Mouse (Mus musculus) heart, adult 2 months (tissue): ENCODE data around the gene Diras1. TPM values are rescaled to one million over a fixed set of nuclear protein-coding genes. Genes with fewer than 3 reads are reported as not detected.

Experiments
- DNase-seq, 2 experiments: peaks; one replicate each; pipeline ENCODE4 v3.0.0; 2021
- H3K27ac ChIP-seq: fragments of 200-600 bp; 2 replicates; pipeline ENCODE4 v1.8.1; 2022
- H3K27me3 ChIP-seq: fragments of 200-500 bp; 2 replicates; pipeline ENCODE4 v1.6.1; 2012; ENCODE audit warnings: mild to moderate bottlenecking, low read length, inconsistent platforms, mixed read lengths; ENCODE audit not compliant: control insufficient read depth, insufficient read depth
- H3K36me3 ChIP-seq: fragments of 200-500 bp; 2 replicates; pipeline ENCODE4 v1.6.1; 2012; ENCODE audit warnings: low read length, inconsistent platforms; ENCODE audit not compliant: control insufficient read depth, insufficient read depth
- H3K4me1 ChIP-seq: fragments of 200-500 bp; 2 replicates; pipeline ENCODE4 v1.6.1; 2011; ENCODE audit warnings: low read length; ENCODE audit not compliant: control insufficient read depth, insufficient read depth
- H3K4me3 ChIP-seq: fragments of 200-600 bp; 2 replicates; pipeline ENCODE4 v1.8.1; 2022
- H3K79me2 ChIP-seq: fragments of 200-500 bp; replicated peaks from 2 replicates; pipeline ENCODE4 v1.6.1; 2012; ENCODE audit warnings: mild to moderate bottlenecking, inconsistent platforms, low read length, moderate library complexity, mixed read lengths; ENCODE audit not compliant: control insufficient read depth, insufficient read depth
- H3K9ac ChIP-seq: fragments of 200-500 bp; 2 replicates; pipeline ENCODE4 v1.6.1; 2012; ENCODE audit warnings: low read depth, mild to moderate bottlenecking, control low read depth, inconsistent platforms, low read length, mixed read lengths
- CTCF ChIP-seq: fragments of 200-600 bp; IDR thresholded peaks from 2 replicates; pipeline ENCODE4 v1.8.1; 2022; ENCODE audit warnings: antibody characterized with exemption, mild to moderate bottlenecking, moderate library complexity
- EP300 ChIP-seq: fragments of 200-500 bp; IDR thresholded peaks from 2 replicates; pipeline ENCODE4 v1.6.1; 2011; ENCODE audit warnings: low read depth, low read length, control low read depth; ENCODE audit not compliant: insufficient read depth
- POLR2A ChIP-seq: fragments of 200-500 bp; IDR thresholded peaks from 2 replicates; pipeline ENCODE4 v1.6.1; 2011; ENCODE audit warnings: mild to moderate bottlenecking, low read depth, low read length, control low read depth; ENCODE audit not compliant: insufficient read depth
- WGBS: fragments of 180-500 bp; shearing (Covaris S2); methylation state at CpG from one replicate; pipeline ENCODE4 v1.1.7; 2018; 5-methylcytosine and 5-hydroxymethylcytosine counted together
- intact Hi-C: fragments of 180-260 bp; cut with DNase I; formaldehyde crosslinking; loops from one replicate; pipeline ENCODE4 v1.15.1; 2025
- polyA plus RNA-seq: library from polyadenylated mRNA; depleted of rRNA; stranded (reverse); fragments of >200 nt; gene quantifications from 2 replicates; pipeline ENCODE4 v1.2.3, GENCODE M21; 2012; rRNA removed
- total RNA-seq, 2 experiments: library from RNA; stranded (reverse); gene quantifications; 2 replicates each; pipeline ENCODE4 v1.2.3; 2021

The Diras1 gene
- total and polyA plus RNA-seq, 3 experiments = 0.04 TPM; not detected in 2

- intact Hi-C loops = no loop called here
- WGBS = 58% methylated on average over 7 of the region's 7 CpGs
- Histone ChIP-seq H3K4me3 (no peak overlapping the region), H3K36me3 (no peaks in the 10 kb centered on the region), H3K4me1 (0 out of 2 replicates have a peak, but pooled peaks cover 1% of the 10 kb centered on the region), H3K9ac (no peak overlapping the region), H3K27me3 (no peaks in the 10 kb centered on the region), H3K79me2 (no peaks in the 10 kb centered on the region), H3K27ac (no peak overlapping the region)
- DNase-seq = no peak
- TF ChIP-seq EP300 = no peak
- no peak for TF ChIP-seq POLR2A
- TF ChIP-seq CTCF = 0 out of 2 replicates have a peak, but pooled peaks have one; percentile 8
Measured at GRCm38 (mm10) chr10:80981564-80982112, 43.8 kb downstream of the Diras1 start.

DNA sequence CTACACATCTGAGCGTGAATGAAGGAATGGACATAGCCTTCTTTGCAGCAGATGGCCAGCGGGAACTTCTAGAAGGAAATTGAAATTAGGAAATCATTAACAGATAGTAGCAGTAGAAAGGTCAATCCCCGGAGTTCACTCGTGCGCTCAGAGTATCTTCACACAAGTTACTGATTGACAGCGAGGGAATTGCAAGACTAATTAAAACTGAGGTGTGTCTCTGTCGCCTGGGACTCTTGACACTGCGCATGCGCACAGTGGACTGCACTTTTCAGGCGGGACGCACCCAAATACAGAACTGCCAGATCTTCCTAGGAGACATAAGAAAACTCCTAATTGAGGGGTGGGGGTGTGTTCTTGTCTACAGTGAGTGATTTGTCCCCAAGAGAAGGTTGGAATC lies 50.0 kb downstream of the Diras1 start:
- H3K27me3 ChIP-seq = no peaks in the 10 kb centered on the region
- no peak overlapping the region for H3K27ac ChIP-seq
- intact Hi-C loops = no loop called here
- no peak for DNase-seq
- no peaks in the 10 kb centered on the region for H3K36me3 ChIP-seq
- no peaks in the 10 kb centered on the region for H3K79me2 ChIP-seq
- WGBS = 89% methylated on average over 11 of the region's 11 CpGs
- H3K4me1 ChIP-seq = no peaks in the 10 kb centered on the region
- H3K9ac ChIP-seq = no peak overlapping the region
- TF ChIP-seq EP300 = no peak
- no peak for TF ChIP-seq POLR2A
- no peak for TF ChIP-seq CTCF
- no peak overlapping the region for H3K4me3 ChIP-seq

DNA sequence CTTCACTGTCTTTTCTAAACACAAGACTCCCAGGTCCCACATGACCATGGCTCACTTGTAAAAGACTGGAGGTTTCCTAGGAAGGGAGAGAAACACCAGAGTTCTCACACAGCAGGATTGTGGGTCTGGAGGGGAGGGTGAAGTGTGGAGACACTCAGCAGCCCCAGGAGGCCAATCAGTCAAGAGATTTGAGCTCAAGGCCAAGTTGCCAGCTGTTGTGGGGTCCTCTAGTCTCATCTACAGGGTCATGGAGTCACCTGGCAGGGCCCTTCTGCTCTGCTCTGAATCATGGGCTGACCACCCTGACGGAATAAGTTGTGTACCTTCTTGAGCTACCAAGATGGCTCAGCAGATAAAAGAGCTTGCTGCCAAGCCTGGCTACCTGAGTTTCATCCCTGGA lies 51.7 kb downstream of the Diras1 start:
- no peaks in the 10 kb centered on the region for H3K79me2 ChIP-seq
- intact Hi-C loops = no loop called here
- TF ChIP-seq EP300 (no peak), POLR2A (no peak), CTCF (no peak)
- WGBS = 82% methylated on average over 1 of the region's 1 CpGs
- H3K36me3 ChIP-seq = no peaks in the 10 kb centered on the region
- no peak for DNase-seq
- no peak overlapping the region for H3K9ac ChIP-seq
- no peak overlapping the region for H3K27ac ChIP-seq
- H3K4me1 ChIP-seq = no peaks in the 10 kb centered on the region
- no peaks in the 10 kb centered on the region for H3K27me3 ChIP-seq
- H3K4me3 ChIP-seq = no peak overlapping the region

GRCm38 (mm10) chr10:80972071-80972987 lies 53.1 kb downstream of the Diras1 start:
- H3K36me3 ChIP-seq = no peaks in the 10 kb centered on the region
- H3K9ac ChIP-seq = no peak overlapping the region
- H3K4me1 ChIP-seq = no peaks in the 10 kb centered on the region
- WGBS = 45% methylated on average over 11 of the region's 11 CpGs
- no peak overlapping the region for H3K4me3 ChIP-seq
- H3K79me2 ChIP-seq = no peaks in the 10 kb centered on the region
- H3K27ac ChIP-seq = no peak overlapping the region
- TF ChIP-seq CTCF = no peak
- TF ChIP-seq EP300 = no peak
- no peak for TF ChIP-seq POLR2A
- DNase-seq = peak; percentile 42 to 55
- intact Hi-C loops = no loop called here
- no peaks in the 10 kb centered on the region for H3K27me3 ChIP-seq

- WGBS = 68% methylated on average over 15 of the region's 15 CpGs
- no peaks in the 10 kb centered on the region for H3K27me3 ChIP-seq
- no peak overlapping the region for H3K4me3 ChIP-seq
- no peak for DNase-seq
- no peak overlapping the region for H3K9ac ChIP-seq
- H3K79me2 ChIP-seq = no peaks in the 10 kb centered on the region
- H3K4me1 ChIP-seq = no peaks in the 10 kb centered on the region
- no peaks in the 10 kb centered on the region for H3K36me3 ChIP-seq
- TF ChIP-seq CTCF (no peak), POLR2A (no peak), EP300 (no peak)
- no peak overlapping the region for H3K27ac ChIP-seq
- intact Hi-C loops = no loop called here
Measured at GRCm38 (mm10) chr10:80971533-80971932, 53.9 kb downstream of the Diras1 start.

GRCm38 (mm10) chr10:80970159-80970558 lies 55.3 kb downstream of the Diras1 start:
- H3K4me1 ChIP-seq = no peaks in the 10 kb centered on the region
- no peak for DNase-seq
- H3K79me2 ChIP-seq = no peaks in the 10 kb centered on the region
- no peak overlapping the region for H3K27ac ChIP-seq
- H3K27me3 ChIP-seq = no peaks in the 10 kb centered on the region
- no peak overlapping the region for H3K4me3 ChIP-seq
- no peak for TF ChIP-seq CTCF
- TF ChIP-seq POLR2A = no peak
- TF ChIP-seq EP300 = no peak
- no peak overlapping the region for H3K9ac ChIP-seq
- WGBS = 76% methylated on average over 8 of the region's 8 CpGs
- no peaks in the 10 kb centered on the region for H3K36me3 ChIP-seq
- intact Hi-C loops = no loop called here

Other genes with a start within 250 kb of the Diras1 start
- 10 to 100 TPM; 27.3 to 30.4 TPM for gene Sf3a2, start 227.5 kb downstream of the Diras1 start, total RNA-seq
- 18.4 and 19.7 TPM in 2 replicates for gene Sf3a2, start 227.5 kb downstream of the Diras1 start, polyA plus RNA-seq
- 10 to 100 TPM; 29.7 to 33.0 TPM for gene Plekhj1, start 227.0 kb downstream of the Diras1 start, total RNA-seq
- 28.9 and 33.2 TPM in 2 replicates for gene Plekhj1, start 227.0 kb downstream of the Diras1 start, polyA plus RNA-seq
- gene Amh, start 220.4 kb downstream of the Diras1 start, total RNA-seq = under 1 TPM; 0.18 TPM
- gene Amh, start 220.4 kb downstream of the Diras1 start, polyA plus RNA-seq = 0.15 and 0.25 TPM in 2 replicates
- 1 to 10 TPM in 1 of 2 experiments, under 1 TPM in 1; 0.25 to 1.1 TPM for gene Jsrp1, start 212.2 kb downstream of the Diras1 start, total RNA-seq
- 0.21 and 0.56 TPM in 2 replicates for gene Jsrp1, start 212.2 kb downstream of the Diras1 start, polyA plus RNA-seq
- 100 to 1,000 TPM; 850 to 914 TPM for gene Oaz1, start 199.0 kb downstream of the Diras1 start, total RNA-seq
- 1,001 and 1,201 TPM in 2 replicates for gene Oaz1, start 199.0 kb downstream of the Diras1 start, polyA plus RNA-seq
- 10 to 100 TPM; 10.7 to 15.8 TPM for gene Lingo3, start 181.6 kb downstream of the Diras1 start, total RNA-seq
- gene Lingo3, start 181.6 kb downstream of the Diras1 start, polyA plus RNA-seq = 12.0 and 15.1 TPM in 2 replicates
- 10 to 100 TPM; 19.4 to 23.2 TPM for gene Lsm7, start 170.5 kb downstream of the Diras1 start, total RNA-seq
- 74.9 and 79.9 TPM in 2 replicates for gene Lsm7, start 170.5 kb downstream of the Diras1 start, polyA plus RNA-seq
- 10 to 100 TPM; 15.4 to 16.8 TPM for gene Sppl2b, start 170.4 kb downstream of the Diras1 start, total RNA-seq
- 51.4 and 74.2 TPM in 2 replicates for gene Sppl2b, start 170.4 kb downstream of the Diras1 start, polyA plus RNA-seq
- not detected for gene Tmprss9, start 153.8 kb downstream of the Diras1 start, total RNA-seq
- gene Tmprss9, start 153.8 kb downstream of the Diras1 start, polyA plus RNA-seq = 0.02 TPM in 1 of 2 replicates, not detected in the other
- 100 to 1,000 TPM; 126 to 133 TPM for gene Timm13, start 124.7 kb downstream of the Diras1 start, total RNA-seq
- gene Timm13, start 124.7 kb downstream of the Diras1 start, polyA plus RNA-seq = 151 and 188 TPM in 2 replicates
- gene Lmnb2, start 107.4 kb downstream of the Diras1 start, total RNA-seq = 1 to 10 TPM; 3.6 to 5.4 TPM
- 5.4 and 7.4 TPM in 2 replicates for gene Lmnb2, start 107.4 kb downstream of the Diras1 start, polyA plus RNA-seq
- gene Gadd45b, start 95.6 kb downstream of the Diras1 start, total RNA-seq = 10 to 100 TPM; 10.9 to 13.9 TPM
- 10.0 and 10.1 TPM in 2 replicates for gene Gadd45b, start 95.6 kb downstream of the Diras1 start, polyA plus RNA-seq
- under 1 TPM; 0.50 to 0.63 TPM for gene Gng7, start 10.7 kb downstream of the Diras1 start, total RNA-seq
- 0.68 and 1.1 TPM in 2 replicates for gene Gng7, start 10.7 kb downstream of the Diras1 start, polyA plus RNA-seq
- 10 to 100 TPM; 13.9 to 14.4 TPM for gene Slc39a3, start 11.8 kb upstream of the Diras1 start, total RNA-seq
- 20.5 and 21.9 TPM in 2 replicates for gene Slc39a3, start 11.8 kb upstream of the Diras1 start, polyA plus RNA-seq
- 10 to 100 TPM; 84.5 to 90.1 TPM for gene Sgta, start 34.5 kb upstream of the Diras1 start, total RNA-seq
- gene Sgta, start 34.5 kb upstream of the Diras1 start, polyA plus RNA-seq = 158 and 161 TPM in 2 replicates
- gene Thop1, start 44.4 kb upstream of the Diras1 start, total RNA-seq = 10 to 100 TPM; 11.3 to 15.5 TPM
- gene Thop1, start 44.4 kb upstream of the Diras1 start, polyA plus RNA-seq = 15.2 and 17.0 TPM in 2 replicates
- gene Creb3l3, start 73.2 kb upstream of the Diras1 start, total RNA-seq = under 1 TPM; 0.36 to 0.70 TPM
- gene Creb3l3, start 73.2 kb upstream of the Diras1 start, polyA plus RNA-seq = 0.06 and 0.15 TPM in 2 replicates
- gene Map2k2, start 80.3 kb upstream of the Diras1 start, total RNA-seq = 100 to 1,000 TPM; 115 to 123 TPM
- gene Map2k2, start 80.3 kb upstream of the Diras1 start, polyA plus RNA-seq = 89.3 and 116 TPM in 2 replicates
- 10 to 100 TPM; 35.2 to 41.4 TPM for gene Zbtb7a, start 109.6 kb upstream of the Diras1 start, total RNA-seq
- gene Zbtb7a, start 109.6 kb upstream of the Diras1 start, polyA plus RNA-seq = 16.1 and 20.6 TPM in 2 replicates
- 10 to 100 TPM; 14.1 to 16.5 TPM for gene Pias4, start 142.3 kb upstream of the Diras1 start, total RNA-seq
- 22.3 and 23.3 TPM in 2 replicates for gene Pias4, start 142.3 kb upstream of the Diras1 start, polyA plus RNA-seq
- gene Eef2, start 151.0 kb upstream of the Diras1 start, total RNA-seq = 1,000 to 10,000 TPM; 1,027 to 1,244 TPM
- 887 and 1,187 TPM in 2 replicates for gene Eef2, start 151.0 kb upstream of the Diras1 start, polyA plus RNA-seq
- 10 to 100 TPM; 27.8 to 29.0 TPM for gene Dapk3, start 157.3 kb upstream of the Diras1 start, total RNA-seq
- gene Dapk3, start 157.3 kb upstream of the Diras1 start, polyA plus RNA-seq = 30.6 and 35.5 TPM in 2 replicates
- not detected for gene 4930442H23Rik, start 158.2 kb upstream of the Diras1 start, total RNA-seq
- not detected in 2 replicates for gene 4930442H23Rik, start 158.2 kb upstream of the Diras1 start, polyA plus RNA-seq
- gene Nmrk2, start 176.4 kb upstream of the Diras1 start, total RNA-seq = 1 to 10 TPM; 8.7 to 8.8 TPM
- 4.7 and 6.3 TPM in 2 replicates for gene Nmrk2, start 176.4 kb upstream of the Diras1 start, polyA plus RNA-seq
- under 1 TPM in 1 of 2 experiments, not detected in 1; 0.09 TPM for gene Atcay, start 205.2 kb upstream of the Diras1 start, total RNA-seq
- gene Atcay, start 205.2 kb upstream of the Diras1 start, polyA plus RNA-seq = 0.14 and 0.20 TPM in 2 replicates
- 1 to 10 TPM; 1.8 to 2.0 TPM for gene Zfr2, start 207.5 kb upstream of the Diras1 start, total RNA-seq
- gene Zfr2, start 207.5 kb upstream of the Diras1 start, polyA plus RNA-seq = 5.0 and 6.3 TPM in 2 replicates
- gene Matk, start 227.3 kb upstream of the Diras1 start, total RNA-seq = under 1 TPM; 0.48 to 0.86 TPM
- gene Matk, start 227.3 kb upstream of the Diras1 start, polyA plus RNA-seq = 0.97 and 1.5 TPM in 2 replicates
- 100 to 1,000 TPM in 1 of 2 experiments, 10 to 100 TPM in 1; 85.7 to 101 TPM for gene Mrpl54, start 241.3 kb upstream of the Diras1 start, total RNA-seq
- 66.7 and 93.2 TPM in 2 replicates for gene Mrpl54, start 241.3 kb upstream of the Diras1 start, polyA plus RNA-seq
- 100 to 1,000 TPM; 111 to 123 TPM for gene Apba3, start 241.3 kb upstream of the Diras1 start, total RNA-seq
- 151 TPM in 2 replicates for gene Apba3, start 241.3 kb upstream of the Diras1 start, polyA plus RNA-seq